Mouse (Mus musculus): ENCODE results near the gene Slc5a9. TPM values are rescaled to one million over a fixed set of nuclear protein-coding genes. Genes with fewer than 3 reads are reported as not detected.
"Not testable (repeated sequence)": the region's sequence is repeated elsewhere in the genome, so short reads cannot be mapped to it uniquely, and the experiment has no call there.

Gene Slc5a9
- polyA plus RNA-seq (2015; fragmentation: Nextera tagmentation; extraction: Ambion mirVana), result 0.04 TPM in 1 of 2 replicates, not detected in the other

GRCm38 (mm10) chr4:111902775-111903174 is at the start of gene Slc5a9:
Gene Slc5a9, minus strand, starts transcription at chr4:111902918.
- Histone ChIP-seq H3K4me2 (ENCODE audit: low read depth, low read length) (no peak within 1 kb of the TSS), H3K9me3 (replicated peaks; ENCODE audit: control insufficient read depth, low read length) (no peaks in the 10 kb centered on the region), H3K9ac (ENCODE audit: low read depth, low read length) (no peak within 1 kb of the TSS), H3K4me1 (ENCODE audit: control insufficient read depth, low read depth, low read length) (no peaks in the 10 kb centered on the region), H3K36me3 (ENCODE audit: control insufficient read depth, insufficient read depth) (no peaks in the 10 kb centered on the region), H3K27me3 (ENCODE audit: control insufficient read depth, insufficient read depth, low read depth, low read length) (no peaks in the 10 kb centered on the region), H3K4me3 (ENCODE audit: low read depth, low read length) (no peak within 1 kb of the TSS), H3K27ac (ENCODE audit: low read length) (no peak within 1 kb of the TSS)
- no peak for ATAC-seq (ENCODE audit: low read depth)

DNA sequence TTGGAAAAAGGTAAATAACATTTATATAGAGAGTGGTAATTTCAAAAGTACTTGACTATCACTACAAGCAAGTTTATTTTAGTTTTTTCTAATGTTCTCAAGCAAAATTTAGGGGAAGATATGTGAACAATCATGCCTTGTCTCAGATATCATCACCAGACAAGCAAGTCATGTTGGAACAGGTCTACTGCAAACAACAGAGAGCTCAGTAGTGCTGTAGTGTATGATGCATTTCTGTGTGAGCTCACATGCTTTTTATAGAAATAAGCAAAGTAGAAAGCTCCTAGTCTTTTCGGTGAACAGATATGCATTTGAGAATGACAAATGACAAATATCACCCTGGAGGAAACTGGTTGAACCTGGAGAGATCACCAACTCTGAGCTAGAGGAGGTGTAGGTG is 16.4 kb upstream of the Slc5a9 start, which contains the start of gene Skint8:
TSS of gene Skint8 (plus strand) at position 301 of the 400 bp plus-strand sequence.
- H3K4me2 ChIP-seq (ENCODE audit: low read depth, low read length), result no peak within 1 kb of the TSS
- H3K27me3 ChIP-seq (ENCODE audit: control insufficient read depth, insufficient read depth, low read depth, low read length), result no peaks in the 10 kb centered on the region
- no peak within 1 kb of the TSS for H3K9ac ChIP-seq (ENCODE audit: low read depth, low read length)
- WGBS (ENCODE audit: insufficient replicate concordance), result 41% methylated on average over 1 of the region's 1 CpGs
- no peak within 1 kb of the TSS for H3K4me3 ChIP-seq (ENCODE audit: low read depth, low read length)
- no peak for ATAC-seq (ENCODE audit: low read depth)
- H3K9me3 ChIP-seq (replicated peaks; ENCODE audit: control insufficient read depth, low read length), result no peaks in the 10 kb centered on the region
- no peaks in the 10 kb centered on the region for H3K36me3 ChIP-seq (ENCODE audit: control insufficient read depth, insufficient read depth)
- H3K4me1 ChIP-seq (ENCODE audit: control insufficient read depth, low read depth, low read length), result no peaks in the 10 kb centered on the region
- H3K27ac ChIP-seq (ENCODE audit: low read length), result no peak within 1 kb of the TSS

DNA sequence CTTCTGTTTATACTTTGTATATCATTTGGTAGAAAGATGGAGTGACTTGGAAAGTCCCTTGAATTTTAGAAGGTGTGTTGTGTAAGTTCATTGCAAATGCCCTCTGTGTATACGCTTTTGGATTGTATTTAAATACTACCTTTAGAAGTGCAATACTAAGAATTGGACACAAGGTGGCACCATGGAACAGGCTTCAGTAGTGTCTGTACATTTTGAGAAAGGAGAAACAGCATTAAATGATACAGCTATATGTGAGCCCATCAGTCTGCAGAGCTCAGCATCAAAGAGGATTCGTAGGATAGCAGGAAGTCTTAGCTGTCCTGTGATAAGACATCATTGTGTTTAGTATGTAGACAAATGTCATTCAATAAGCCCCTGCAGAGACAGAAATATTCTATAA is 5.2 kb upstream of the Slc5a9 start:
- no peak overlapping the region for H3K4me2 ChIP-seq (ENCODE audit: low read depth, low read length)
- ATAC-seq (ENCODE audit: low read depth), result no peak
- no peak overlapping the region for H3K4me3 ChIP-seq (ENCODE audit: low read depth, low read length)
- 28% methylated on average over 2 of the region's 2 CpGs for WGBS (ENCODE audit: insufficient replicate concordance)
- no peaks in the 10 kb centered on the region for H3K4me1 ChIP-seq (ENCODE audit: control insufficient read depth, low read depth, low read length)
- H3K9me3 ChIP-seq (replicated peaks; ENCODE audit: control insufficient read depth, low read length), result no peaks in the 10 kb centered on the region
- H3K36me3 ChIP-seq (ENCODE audit: control insufficient read depth, insufficient read depth), result no peaks in the 10 kb centered on the region
- no peak overlapping the region for H3K27ac ChIP-seq (ENCODE audit: low read length)
- H3K27me3 ChIP-seq (ENCODE audit: control insufficient read depth, insufficient read depth, low read depth, low read length), result no peaks in the 10 kb centered on the region
- H3K9ac ChIP-seq (ENCODE audit: low read depth, low read length), result no peak overlapping the region

- Histone ChIP-seq H3K9me3 (replicated peaks; ENCODE audit: control insufficient read depth, low read length) (no peaks in the 10 kb centered on the region), H3K4me2 (ENCODE audit: low read depth, low read length) (no peak overlapping the region), H3K36me3 (ENCODE audit: control insufficient read depth, insufficient read depth) (no peaks in the 10 kb centered on the region), H3K27me3 (ENCODE audit: control insufficient read depth, insufficient read depth, low read depth, low read length) (no peaks in the 10 kb centered on the region), H3K4me1 (ENCODE audit: control insufficient read depth, low read depth, low read length) (no peaks in the 10 kb centered on the region), H3K27ac (ENCODE audit: low read length) (no peak overlapping the region), H3K9ac (ENCODE audit: low read depth, low read length) (no peak overlapping the region), H3K4me3 (ENCODE audit: low read depth, low read length) (no peak overlapping the region)
- ATAC-seq (ENCODE audit: low read depth), result no peak
- 56% methylated on average over 1 of the region's 1 CpGs for WGBS (ENCODE audit: insufficient replicate concordance)
Observed at GRCm38 (mm10) chr4:111901473-111901872, 1.2 kb downstream of the Slc5a9 start.

- not testable (repeated sequence) for ATAC-seq (ENCODE audit: low read depth); H3K4me3 ChIP-seq (ENCODE audit: low read depth, low read length)
- 35% methylated on average over 1 of the region's 1 CpGs for WGBS (ENCODE audit: insufficient replicate concordance)
Observed at GRCm38 (mm10) chr4:111900491-111900890, 2.2 kb downstream of the Slc5a9 start.

DNA sequence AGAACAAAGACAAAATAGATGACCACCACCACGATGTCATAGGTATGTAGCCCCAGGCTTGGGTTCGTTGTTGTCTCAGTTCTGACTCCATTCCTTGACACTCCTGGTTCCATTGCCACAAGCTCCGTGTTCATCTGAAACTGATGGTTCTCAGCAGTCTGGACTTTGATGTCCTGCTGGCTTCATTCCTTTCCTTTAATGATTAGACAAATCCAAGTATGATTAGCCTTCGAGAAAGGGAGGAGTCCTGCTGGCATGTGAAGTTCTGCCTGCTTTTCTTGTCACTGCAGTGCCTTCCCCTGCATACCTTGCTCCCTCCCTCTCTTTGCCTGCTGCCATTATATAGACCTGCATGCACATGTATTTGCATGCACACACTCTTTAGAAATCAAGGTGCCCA is 4.2 kb downstream of the Slc5a9 start:
- no peak overlapping the region for H3K4me2 ChIP-seq (ENCODE audit: low read depth, low read length)
- 43% methylated on average over 4 of the region's 4 CpGs for WGBS (ENCODE audit: insufficient replicate concordance)
- H3K27me3 ChIP-seq (ENCODE audit: control insufficient read depth, insufficient read depth, low read depth, low read length), result no peaks in the 10 kb centered on the region
- no peaks in the 10 kb centered on the region for H3K9me3 ChIP-seq (replicated peaks; ENCODE audit: control insufficient read depth, low read length)
- no peaks in the 10 kb centered on the region for H3K36me3 ChIP-seq (ENCODE audit: control insufficient read depth, insufficient read depth)
- no peaks in the 10 kb centered on the region for H3K4me1 ChIP-seq (ENCODE audit: control insufficient read depth, low read depth, low read length)
- no peak overlapping the region for H3K9ac ChIP-seq (ENCODE audit: low read depth, low read length)
- ATAC-seq (ENCODE audit: low read depth), result no peak
- H3K27ac ChIP-seq (ENCODE audit: low read length), result no peak overlapping the region
- H3K4me3 ChIP-seq (ENCODE audit: low read depth, low read length), result no peak overlapping the region

More at GRCm38 (mm10) chr4:111900491-111900890, 2.2 kb downstream of the Slc5a9 start:
- H3K27me3 ChIP-seq (ENCODE audit: control insufficient read depth, insufficient read depth, low read depth, low read length); H3K9me3 ChIP-seq (replicated peaks; ENCODE audit: control insufficient read depth, low read length); H3K27ac ChIP-seq (ENCODE audit: low read length); H3K9ac ChIP-seq (ENCODE audit: low read depth, low read length); H3K4me2 ChIP-seq (ENCODE audit: low read depth, low read length); H3K4me1 ChIP-seq (ENCODE audit: control insufficient read depth, low read depth, low read length); H3K36me3 ChIP-seq (ENCODE audit: control insufficient read depth, insufficient read depth): not testable (repeated sequence)

DNA sequence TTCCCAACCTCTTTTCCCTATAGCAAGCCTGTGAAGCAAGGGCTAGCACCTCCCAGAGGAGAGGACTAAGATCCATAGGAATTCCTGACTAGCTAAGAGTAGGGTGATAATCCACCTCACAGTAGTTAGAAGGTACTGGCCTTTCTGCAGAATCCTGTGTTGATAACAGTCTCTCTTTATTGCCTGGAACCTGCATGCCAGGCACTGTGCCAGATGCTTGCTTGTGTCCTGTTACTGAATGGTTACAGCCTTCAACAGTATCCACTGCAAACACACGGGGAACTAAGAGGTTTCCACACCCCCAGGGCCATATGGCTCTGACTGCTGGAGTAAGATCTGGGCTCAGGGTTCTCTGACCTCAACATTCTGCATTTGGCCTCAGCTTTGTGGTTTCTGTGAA is 5.0 kb downstream of the Slc5a9 start:
- H3K4me2 ChIP-seq (ENCODE audit: low read depth, low read length), result no peak overlapping the region
- no peaks in the 10 kb centered on the region for H3K4me1 ChIP-seq (ENCODE audit: control insufficient read depth, low read depth, low read length)
- H3K27ac ChIP-seq (ENCODE audit: low read length), result no peak overlapping the region
- no peaks in the 10 kb centered on the region for H3K9me3 ChIP-seq (replicated peaks; ENCODE audit: control insufficient read depth, low read length)
- no peaks in the 10 kb centered on the region for H3K27me3 ChIP-seq (ENCODE audit: control insufficient read depth, insufficient read depth, low read depth, low read length)
- no peak overlapping the region for H3K4me3 ChIP-seq (ENCODE audit: low read depth, low read length)
- no peak for ATAC-seq (ENCODE audit: low read depth)
- H3K9ac ChIP-seq (ENCODE audit: low read depth, low read length), result no peak overlapping the region
- WGBS (ENCODE audit: insufficient replicate concordance), result 3% methylated on average over 1 of the region's 1 CpGs
- no peaks in the 10 kb centered on the region for H3K36me3 ChIP-seq (ENCODE audit: control insufficient read depth, insufficient read depth)

DNA sequence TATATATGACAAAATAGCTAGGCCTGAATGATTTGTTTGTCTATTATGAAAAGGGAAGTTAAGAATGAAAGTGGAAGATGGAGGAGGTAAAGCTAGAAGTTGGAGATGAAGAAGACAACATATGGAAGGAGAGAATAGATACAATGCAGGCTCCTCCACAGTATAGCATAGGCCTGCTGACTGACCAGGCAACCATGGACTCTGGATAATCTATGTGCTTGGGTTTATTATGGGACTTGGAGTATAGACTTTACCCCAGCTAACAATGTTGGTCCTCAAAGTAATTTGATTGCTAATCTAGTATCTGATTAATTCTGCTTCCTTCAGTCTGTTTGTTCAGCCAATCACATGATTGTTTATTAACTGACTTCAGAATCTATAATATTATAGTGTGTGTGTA is 10.6 kb downstream of the Slc5a9 start:
- Histone ChIP-seq H3K4me3 (ENCODE audit: low read depth, low read length) (no peak overlapping the region), H3K9me3 (replicated peaks; ENCODE audit: control insufficient read depth, low read length) (no peaks in the 10 kb centered on the region), H3K27me3 (ENCODE audit: control insufficient read depth, insufficient read depth, low read depth, low read length) (no peaks in the 10 kb centered on the region), H3K27ac (ENCODE audit: low read length) (no peak overlapping the region), H3K9ac (ENCODE audit: low read depth, low read length) (no peak overlapping the region), H3K36me3 (ENCODE audit: control insufficient read depth, insufficient read depth) (no peaks in the 10 kb centered on the region), H3K4me1 (ENCODE audit: control insufficient read depth, low read depth, low read length) (no peaks in the 10 kb centered on the region), H3K4me2 (ENCODE audit: low read depth, low read length) (no peak overlapping the region)
- no peak for ATAC-seq (ENCODE audit: low read depth)

DNA sequence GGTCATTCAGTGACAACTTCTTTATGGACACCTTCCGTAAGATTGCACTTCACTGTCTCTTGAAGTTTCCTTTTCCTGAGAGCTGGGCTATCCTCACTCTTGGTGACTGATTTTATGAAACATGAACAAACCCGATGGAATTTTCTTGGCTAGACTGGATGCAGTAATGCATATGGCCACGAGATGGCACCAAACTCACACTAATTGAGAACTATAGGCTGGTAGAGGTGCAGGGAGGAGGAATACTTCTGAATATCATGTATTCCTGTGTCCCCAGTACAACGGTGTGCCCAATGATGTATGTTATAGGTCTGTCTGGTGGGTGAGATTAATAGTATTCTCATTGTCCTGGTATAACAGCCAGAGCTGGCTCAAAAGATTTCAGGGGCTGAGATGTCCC is 16.1 kb downstream of the Slc5a9 start:
- no peak for ATAC-seq (ENCODE audit: low read depth)
- Histone ChIP-seq H3K27me3 (ENCODE audit: control insufficient read depth, insufficient read depth, low read depth, low read length) (no peaks in the 10 kb centered on the region), H3K4me2 (ENCODE audit: low read depth, low read length) (no peak overlapping the region), H3K9ac (ENCODE audit: low read depth, low read length) (no peak overlapping the region), H3K27ac (ENCODE audit: low read length) (no peak overlapping the region), H3K36me3 (ENCODE audit: control insufficient read depth, insufficient read depth) (no peaks in the 10 kb centered on the region), H3K9me3 (replicated peaks; ENCODE audit: control insufficient read depth, low read length) (no peaks in the 10 kb centered on the region), H3K4me1 (ENCODE audit: control insufficient read depth, low read depth, low read length) (no peaks in the 10 kb centered on the region), H3K4me3 (ENCODE audit: low read depth, low read length) (no peak overlapping the region)
- 15% methylated on average over 4 of the region's 4 CpGs for WGBS (ENCODE audit: insufficient replicate concordance)

- H3K27me3 ChIP-seq (ENCODE audit: control insufficient read depth, insufficient read depth, low read depth, low read length), result no peaks in the 10 kb centered on the region
- H3K9me3 ChIP-seq (replicated peaks; ENCODE audit: control insufficient read depth, low read length), result no peaks in the 10 kb centered on the region
- 4% methylated on average over 7 of the region's 7 CpGs for WGBS (ENCODE audit: insufficient replicate concordance)
- no peak for ATAC-seq (ENCODE audit: low read depth)
- no peak overlapping the region for H3K9ac ChIP-seq (ENCODE audit: low read depth, low read length)
- no peak overlapping the region for H3K4me2 ChIP-seq (ENCODE audit: low read depth, low read length)
- no peak overlapping the region for H3K4me3 ChIP-seq (ENCODE audit: low read depth, low read length)
- H3K36me3 ChIP-seq (ENCODE audit: control insufficient read depth, insufficient read depth), result no peaks in the 10 kb centered on the region
- H3K27ac ChIP-seq (ENCODE audit: low read length), result no peak overlapping the region
- no peaks in the 10 kb centered on the region for H3K4me1 ChIP-seq (ENCODE audit: control insufficient read depth, low read depth, low read length)
Observed at GRCm38 (mm10) chr4:111886018-111886417, 16.7 kb downstream of the Slc5a9 start.
